Mouse (Mus musculus): ENCODE measurements at regions not wholly inside any gene's neighbourhood (a gene's known extent, or its start where the extent isn't known, plus 50 kb on each side); places are given as distances from the start of the nearest gene placed in this dataset.

GRCm38 (mm10) chr14:33789556-33789955 is 133.8 kb upstream of the Gdf10 start:
- no peak for DNase-seq (ENCODE audit: extremely low spot score in 1 of 2, low spot score in 1 of 2)

GRCm38 (mm10) chr14:33794262-33794661 is 129.1 kb upstream of the Gdf10 start:
- DNase-seq (ENCODE audit: extremely low spot score in 1 of 2, low spot score in 1 of 2) = no peak

GRCm38 (mm10) chr14:33797551-33798303 is 125.7 kb upstream of the Gdf10 start:
- no peak for DNase-seq (ENCODE audit: extremely low spot score in 1 of 2, low spot score in 1 of 2)

- DNase-seq (ENCODE audit: extremely low spot score in 1 of 2, low spot score in 1 of 2) = no peak
Measured at GRCm38 (mm10) chr14:33804321-33804720, 119.1 kb upstream of the Gdf10 start.

- no peak for DNase-seq (ENCODE audit: extremely low spot score in 1 of 2, low spot score in 1 of 2)
Measured at GRCm38 (mm10) chr14:33804721-33805120, 118.7 kb upstream of the Gdf10 start.

- no peak for DNase-seq (ENCODE audit: extremely low spot score in 1 of 2, low spot score in 1 of 2)
Measured at GRCm38 (mm10) chr14:33807196-33807595, 116.2 kb upstream of the Gdf10 start.

GRCm38 (mm10) chr14:33808593-33809265 is 114.7 kb upstream of the Gdf10 start:
- DNase-seq (ENCODE audit: extremely low spot score in 1 of 2, low spot score in 1 of 2) = no peak

- DNase-seq (ENCODE audit: extremely low spot score in 1 of 2, low spot score in 1 of 2) = no peak
Measured at GRCm38 (mm10) chr14:33810584-33810983, 112.8 kb upstream of the Gdf10 start.

- DNase-seq (ENCODE audit: extremely low spot score in 1 of 2, low spot score in 1 of 2) = no peak
Measured at GRCm38 (mm10) chr14:33811241-33811640, 112.1 kb upstream of the Gdf10 start.

- DNase-seq (ENCODE audit: extremely low spot score in 1 of 2, low spot score in 1 of 2) = no peak
Measured at GRCm38 (mm10) chr14:33812266-33812665, 111.1 kb upstream of the Gdf10 start.

- no peak for DNase-seq (ENCODE audit: extremely low spot score in 1 of 2, low spot score in 1 of 2)
Measured at GRCm38 (mm10) chr14:33812772-33813171, 110.6 kb upstream of the Gdf10 start.

- no peak for DNase-seq (ENCODE audit: extremely low spot score in 1 of 2, low spot score in 1 of 2)
Measured at GRCm38 (mm10) chr14:33813274-33813673, 110.1 kb upstream of the Gdf10 start.

- no peak for DNase-seq (ENCODE audit: extremely low spot score in 1 of 2, low spot score in 1 of 2)
Measured at GRCm38 (mm10) chr14:33814107-33814506, 109.3 kb upstream of the Gdf10 start.

- DNase-seq (ENCODE audit: extremely low spot score in 1 of 2, low spot score in 1 of 2) = no peak
Measured at GRCm38 (mm10) chr14:33814599-33814998, 108.8 kb upstream of the Gdf10 start.

GRCm38 (mm10) chr14:33820541-33821260 is 102.7 kb upstream of the Gdf10 start:
- no peak for DNase-seq (ENCODE audit: extremely low spot score in 1 of 2, low spot score in 1 of 2)

- no peak for DNase-seq (ENCODE audit: extremely low spot score in 1 of 2, low spot score in 1 of 2)
Measured at GRCm38 (mm10) chr14:33821436-33821835, 102.0 kb upstream of the Gdf10 start.

- DNase-seq (ENCODE audit: extremely low spot score in 1 of 2, low spot score in 1 of 2) = peak in 1 of 2 experiments; percentile 35
Measured at GRCm38 (mm10) chr14:33824421-33824874, 98.9 kb upstream of the Gdf10 start.

GRCm38 (mm10) chr14:33826003-33826644 is 97.3 kb upstream of the Gdf10 start:
- no peak for DNase-seq (ENCODE audit: extremely low spot score in 1 of 2, low spot score in 1 of 2)

- peak in 1 of 2 experiments; percentile 24 for DNase-seq (ENCODE audit: extremely low spot score in 1 of 2, low spot score in 1 of 2)
Measured at GRCm38 (mm10) chr14:33832650-33833319, 90.6 kb upstream of the Gdf10 start.

GRCm38 (mm10) chr14:33836341-33836740 is 87.0 kb upstream of the Gdf10 start:
- no peak for DNase-seq (ENCODE audit: extremely low spot score in 1 of 2, low spot score in 1 of 2)

Data from layer of hippocampus, postnatal 25 days (tissue).